Mouse (Mus musculus): Measurements from ENCODE around the gene Syde1.

Syde1 gene

DNA sequence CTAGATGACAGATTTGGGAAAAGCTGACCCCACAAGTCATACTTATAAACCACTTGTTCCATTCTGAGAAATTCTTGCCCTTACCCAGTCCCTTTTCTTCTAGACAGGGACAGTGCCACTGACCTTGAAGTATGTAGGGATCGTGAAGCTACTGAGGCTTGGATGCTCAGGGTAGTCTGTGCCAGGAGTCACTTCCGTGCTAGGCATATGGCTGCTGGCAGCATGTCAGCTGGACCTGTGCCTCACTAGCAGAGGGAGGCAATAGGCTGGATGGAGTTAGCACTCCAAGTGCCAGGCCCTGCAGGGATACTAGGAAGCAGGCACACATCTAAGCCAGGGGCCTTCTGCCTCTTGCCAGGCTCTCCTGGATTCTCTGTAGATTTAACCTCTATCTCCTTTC lies 16.1 kb downstream of the Syde1 start:
- DNase-seq: peak; percentile 33

DNA sequence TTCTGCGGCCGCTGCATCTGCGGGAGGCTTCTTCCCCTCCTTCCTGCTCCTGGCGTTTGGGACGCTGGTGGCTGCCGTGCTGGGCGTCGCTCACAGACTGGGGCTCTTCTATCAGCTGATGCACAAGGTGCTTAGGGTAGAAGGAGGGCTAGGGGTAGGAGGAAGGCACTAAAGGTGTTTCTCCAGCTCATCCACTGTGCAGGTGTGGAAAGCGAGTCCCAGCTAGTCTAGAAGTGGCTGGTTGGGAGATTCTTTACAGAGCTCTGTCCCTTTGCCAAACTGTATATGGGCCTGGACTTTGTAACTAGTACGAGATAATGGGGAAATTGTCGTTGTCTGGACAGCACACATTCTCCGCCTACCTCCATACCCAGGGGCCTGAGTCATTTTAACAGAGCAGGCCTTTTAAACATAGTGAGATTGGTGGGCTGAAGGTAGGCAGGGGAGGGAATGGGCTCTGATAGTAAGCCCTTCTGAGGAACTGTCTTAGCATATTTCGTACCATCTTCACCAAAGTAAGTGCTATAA lies 16.6 kb downstream of the Syde1 start:
- no peak for DNase-seq

- peak; percentile 94 for DNase-seq
Measured at GRCm38 (mm10) chr10:78574250-78575104, 17.3 kb downstream of the Syde1 start, which contains the start of gene Ilvbl. TSS of gene Ilvbl (plus strand) at chr10:78574346.

DNA sequence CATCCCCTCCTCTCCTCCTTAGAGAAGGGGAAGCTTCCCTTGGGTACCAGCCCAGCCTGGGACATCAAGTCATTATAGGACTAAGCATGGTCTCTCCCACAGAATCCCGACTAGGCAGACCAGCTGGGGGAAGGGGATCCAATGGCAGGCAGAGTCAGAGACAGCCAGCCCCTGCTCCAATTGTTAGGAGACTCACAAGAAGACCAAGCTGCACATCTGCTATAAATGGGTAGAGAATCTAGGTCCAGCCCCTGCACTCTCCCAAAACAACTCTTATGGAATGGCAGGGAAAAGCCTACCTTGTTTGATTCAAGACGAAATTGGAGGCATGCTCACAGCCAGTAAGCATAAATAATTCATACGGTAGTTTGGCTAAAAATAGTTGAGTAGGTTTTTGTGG lies 18.5 kb downstream of the Syde1 start:
- no peak for DNase-seq

GRCm38 (mm10) chr10:78570897-78571296 lies 20.9 kb downstream of the Syde1 start:
- no peak for DNase-seq

- no peak for DNase-seq
Measured at GRCm38 (mm10) chr10:78570416-78570815, 21.3 kb downstream of the Syde1 start.

- no peak for DNase-seq
Measured at GRCm38 (mm10) chr10:78569686-78570085, 22.1 kb downstream of the Syde1 start.

DNA sequence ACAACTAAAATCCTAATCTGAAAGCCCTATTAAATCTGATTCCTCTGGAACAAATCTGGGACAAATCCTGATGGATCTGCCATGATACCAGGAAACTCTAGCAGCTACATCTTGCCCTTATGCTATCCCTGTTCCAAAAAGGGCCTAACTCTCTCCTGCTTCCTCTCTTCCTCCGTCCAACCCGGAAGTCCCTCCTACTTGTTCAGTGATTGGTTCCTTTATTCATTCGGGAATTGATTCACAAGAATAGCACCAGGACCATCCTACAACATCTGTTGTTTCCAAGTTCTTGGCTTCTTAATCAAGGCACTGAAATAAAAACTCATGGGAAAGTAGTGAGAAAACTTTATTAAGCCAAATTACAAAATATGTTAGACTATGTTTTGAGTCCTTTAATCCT lies 22.6 kb downstream of the Syde1 start:
- DNase-seq: no peak

DNA sequence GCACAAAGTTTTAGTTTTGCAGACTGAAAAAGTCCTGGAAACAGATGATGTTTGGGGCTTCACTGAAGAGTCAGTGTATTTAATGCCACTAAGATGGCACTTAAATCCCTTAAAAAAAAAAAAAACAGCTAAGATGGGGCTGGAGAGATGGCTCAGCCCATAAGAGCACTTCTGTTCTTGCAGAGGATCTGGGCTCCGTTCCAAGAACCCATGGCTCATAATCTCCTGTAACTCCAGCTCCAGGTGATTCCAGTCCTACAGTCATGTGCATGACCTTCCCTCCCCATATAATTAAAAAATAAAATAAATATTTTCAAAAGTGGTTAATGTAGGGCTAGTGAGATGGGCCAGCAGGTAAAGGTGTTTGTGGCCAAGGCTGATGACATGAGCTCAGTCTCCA lies 26.7 kb downstream of the Syde1 start:
- no peak for DNase-seq

- DNase-seq: peak; percentile 3
Measured at GRCm38 (mm10) chr10:78540943-78541342, 50.8 kb downstream of the Syde1 start.

All from right cerebral cortex, adult 18-20 months (tissue).